In genomic region chr5:135169479-135169878, GRCm38 (mm10) we compare ENCODE assay signal across 8 mouse cellular contexts. TPM values are rescaled to one million over a fixed set of nuclear protein-coding genes. Genes with fewer than 3 reads are reported as not detected.
DNase-seq lines count a peak whose midpoint lies in the region; ATAC-seq and TF ChIP-seq lines count a peak whose summit lies in the region.

No protein-coding gene starts in this region.

- no peak overlapping the region for H3K27ac ChIP-seq in testis, adult 2 months (ENCODE audit: control insufficient read depth, insufficient read depth, low read depth, low read length)
- H3K27ac ChIP-seq in liver, embryonic 12.5 days: peak overlapping the region; percentile 80

- DNase-seq in cerebellum, adult 9-11 months: peak; percentile 64
- DNase-seq in cerebellum, adult 8-10 months: no peak
- no peak for DNase-seq in testis, postnatal 14 days (ENCODE audit: low spot score)
- no peak for DNase-seq in frontal cortex, postnatal 10 days (ENCODE audit: low spot score in 2 of 2)
- DNase-seq in left cerebral cortex, postnatal 25 days (ENCODE audit: low spot score in 2 of 2): no peak
- no peak for DNase-seq in left cerebral cortex, postnatal 14 days (ENCODE audit: low spot score in 2 of 2)

- no peak for ATAC-seq in liver, embryonic 12.5 days

- intact Hi-C loops in left cerebral cortex, postnatal 25 days (cut with DNase I): no loop called here
- intact Hi-C loops in left cerebral cortex, postnatal 14 days (cut with DNase I): loop anchor here (2.0 kb wide), 1 partner anchor 17 kb away; the partner anchor contains the start of gene Baz1b

- H3K36me3 ChIP-seq in testis, adult 2 months (ENCODE audit: control insufficient read depth, insufficient read depth, low read length): no peaks in the 10 kb centered on the region; the same call in none of the 2 replicates
- H3K36me3 ChIP-seq in liver, embryonic 12.5 days: peaks cover 42% of the 10 kb centered on the region

- H3K9me3 ChIP-seq in liver, embryonic 12.5 days (replicated peaks): no peaks in the 10 kb centered on the region

- H3K4me2 ChIP-seq in liver, embryonic 12.5 days: peak overlapping the region; percentile 75

- H3K9ac ChIP-seq in liver, embryonic 12.5 days: peak overlapping the region; percentile 74

- 84% methylated on average over 5 of the region's 5 CpGs for WGBS in liver, embryonic 12.5 days (ENCODE audit: insufficient replicate concordance)

- H3K27me3 ChIP-seq in testis, adult 2 months (ENCODE audit: control insufficient read depth, insufficient read depth, low read length): no peaks in the 10 kb centered on the region
- H3K27me3 ChIP-seq in liver, embryonic 12.5 days (replicated peaks): no peaks in the 10 kb centered on the region

- peaks cover 7% of the 10 kb centered on the region for H3K4me1 ChIP-seq in testis, adult 2 months (ENCODE audit: control insufficient read depth, insufficient read depth, low read length)
- H3K4me1 ChIP-seq in liver, embryonic 12.5 days: peaks cover 35% of the 10 kb centered on the region

- TF ChIP-seq CTCF in testis, adult 2 months (IDR thresholded peaks at IDR 0.05; ENCODE audit: control insufficient read depth, insufficient read depth, insufficient replicate concordance, low read depth, low read length): no peak

- TF ChIP-seq POLR2A in testis, adult 2 months (IDR thresholded peaks at IDR 0.05; ENCODE audit: control insufficient read depth, low read depth, low read length): no peak

- peak overlapping the region; percentile 91 for H3K4me3 ChIP-seq in testis, adult 2 months (ENCODE audit: control insufficient read depth, low read depth, low read length)
- H3K4me3 ChIP-seq in liver, embryonic 12.5 days: peak overlapping the region; percentile 80

RNA-seq across cellular contexts. Expression of gene Bcl7b, which starts 1.4 kb away (rescaled TPM):
- polyA plus RNA-seq in testis, adult 2 months (2012; rRNA removed): 33.8 and 36.7 TPM in 2 replicates
- 38.2 and 44.3 TPM in 2 replicates for polyA plus RNA-seq in liver, embryonic 12.5 days (2016; fragmentation: Nextera tagmentation; extraction: Ambion mirVana)
- 10 to 100 TPM; 52.4 to 53.4 TPM for total RNA-seq in left cerebral cortex, postnatal 25 days (2021)
- 10 to 100 TPM; 41.5 to 44.9 TPM for total RNA-seq in left cerebral cortex, postnatal 14 days (2021)

RNA-seq across cellular contexts. Expression of gene Baz1b, which starts 17.6 kb away (rescaled TPM):
- polyA plus RNA-seq in testis, adult 2 months (2012; rRNA removed): 6.4 and 7.7 TPM in 2 replicates
- polyA plus RNA-seq in liver, embryonic 12.5 days (2016; fragmentation: Nextera tagmentation; extraction: Ambion mirVana): 35.2 and 37.6 TPM in 2 replicates
- 10 to 100 TPM; 64.5 to 72.0 TPM for total RNA-seq in left cerebral cortex, postnatal 25 days (2021)
- total RNA-seq in left cerebral cortex, postnatal 14 days (2021): 10 to 100 TPM; 51.9 to 55.1 TPM

RNA-seq across cellular contexts. Expression of gene Tbl2, which starts 20.0 kb away (rescaled TPM):
- 63.4 and 65.5 TPM in 2 replicates for polyA plus RNA-seq in testis, adult 2 months (2012; rRNA removed)
- 17.1 and 18.9 TPM in 2 replicates for polyA plus RNA-seq in liver, embryonic 12.5 days (2016; fragmentation: Nextera tagmentation; extraction: Ambion mirVana)
- total RNA-seq in left cerebral cortex, postnatal 25 days (2021): 10 to 100 TPM; 30.1 to 30.7 TPM
- total RNA-seq in left cerebral cortex, postnatal 14 days (2021): 10 to 100 TPM; 28.1 to 28.2 TPM
